Comparison of ENCODE assay signal across 10 mouse cellular contexts in the genomic region with DNA sequence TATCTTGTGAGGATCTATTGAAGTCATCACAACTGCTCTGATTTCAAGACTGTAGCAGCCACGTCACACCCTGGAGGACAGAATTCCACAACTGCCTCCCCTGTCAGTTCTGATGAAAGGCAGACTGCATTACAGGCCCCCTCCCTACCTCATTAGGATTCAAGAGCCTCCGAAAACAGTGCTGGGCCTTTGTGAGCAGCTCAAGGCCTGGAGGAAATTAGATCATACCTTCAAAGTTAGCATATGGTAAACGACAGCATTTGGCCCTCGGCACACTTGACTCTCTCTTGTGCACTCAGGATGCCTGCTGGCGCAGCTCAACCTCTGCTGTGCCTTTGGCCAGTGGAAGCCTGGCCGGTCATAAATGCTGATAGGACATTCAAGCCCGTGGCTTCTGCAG.
DNase-seq lines count a peak whose midpoint lies in the region; ATAC-seq lines count a peak whose summit lies in the region.
"Had no signal": no experiment of that assay in that cellular context is flagged by ENCODE, and none has a peak within 500 bp of the region (broad histone marks: within the 10 kb centered on the region; RNA-seq: fewer than 3 reads in every experiment).

No protein-coding gene starts in this region.

- H3K4me1 ChIP-seq in forebrain, embryonic 15.5 days: peaks cover 9% of the 10 kb centered on the region
- peaks cover 15% of the 10 kb centered on the region; the same call in 1 of the 2 replicates for H3K4me1 ChIP-seq in limb, embryonic 15.5 days

- 19% methylated on average over 7 of the region's 7 CpGs for WGBS in forebrain, embryonic 15.5 days
- WGBS in limb, embryonic 15.5 days: 30% methylated on average over 7 of the region's 7 CpGs

- no peak overlapping the region for H3K4me3 ChIP-seq in forebrain, embryonic 15.5 days
- no peak overlapping the region for H3K4me3 ChIP-seq in limb, embryonic 15.5 days

- H3K27me3 ChIP-seq in forebrain, embryonic 15.5 days: no peaks in the 10 kb centered on the region
- H3K27me3 ChIP-seq in limb, embryonic 15.5 days: no peaks in the 10 kb centered on the region

- peaks cover 14% of the 10 kb centered on the region for H3K36me3 ChIP-seq in forebrain, embryonic 15.5 days
- peaks cover 33% of the 10 kb centered on the region for H3K36me3 ChIP-seq in limb, embryonic 15.5 days

- H3K9me3 ChIP-seq in forebrain, embryonic 15.5 days: no peaks in the 10 kb centered on the region
- no peaks in the 10 kb centered on the region for H3K9me3 ChIP-seq in limb, embryonic 15.5 days

- no peak overlapping the region for H3K27ac ChIP-seq in forebrain, embryonic 15.5 days (replicated peaks)
- H3K27ac ChIP-seq in limb, embryonic 15.5 days: 0 out of 2 replicates have a peak overlapping the region, but pooled peaks have one; percentile 22

- DNase-seq in embryo, embryonic 10 days (ENCODE audit: low spot score): peak; percentile 30
- DNase-seq in embryo, embryonic 9.5 days (ENCODE audit: extremely low spot score): no peak
- peak; percentile 72 to 83 for DNase-seq in cerebellum, adult 18-20 months
- no peak for DNase-seq in adrenal gland, adult 18-20 months (ENCODE audit: low spot score in 2 of 2)
- DNase-seq: kidney, adult 9 months had no signal

- H3K9ac ChIP-seq in forebrain, embryonic 15.5 days (replicated peaks): no peak overlapping the region
- H3K9ac ChIP-seq in limb, embryonic 15.5 days: no peak overlapping the region

- peak; percentile 71 for ATAC-seq in forebrain, embryonic 15.5 days (replicated peaks)
- ATAC-seq in limb, embryonic 15.5 days (ENCODE audit: insufficient number of reproducible peaks, low FRiP score, low TSS enrichment, low read depth): 0 out of 2 replicates have a peak, but pooled peaks have one; percentile 23
- ATAC-seq in megakaryocyte-erythroid progenitor cell, adult 5-6 weeks (replicated peaks; ENCODE audit: low FRiP score, low TSS enrichment, poor library complexity, severe bottlenecking): no peak
- no peak for ATAC-seq in granulocyte monocyte progenitor cell, adult 5-6 weeks (replicated peaks; ENCODE audit: poor library complexity, severe bottlenecking)

- H3K4me2 ChIP-seq in forebrain, embryonic 15.5 days (replicated peaks): no peak overlapping the region
- no peak overlapping the region for H3K4me2 ChIP-seq in limb, embryonic 15.5 days
- H3K4me2 ChIP-seq: liver, embryonic 11.5 days had no signal

Comparison
In these comparisons a context has a peak if more than half of its experiments do, and no peak if none do; other contexts are left out.
1. DNase-seq: peak in embryo, embryonic 10 days (single experiment) and cerebellum, adult 18-20 months (2 of 2); none in embryo, embryonic 9.5 days (single experiment) and adrenal gland, adult 18-20 months (0 of 2).
2. ATAC-seq: peak in forebrain, embryonic 15.5 days (single experiment) and limb, embryonic 15.5 days (single experiment); none in megakaryocyte-erythroid progenitor cell, adult 5-6 weeks (single experiment) and granulocyte monocyte progenitor cell, adult 5-6 weeks (single experiment).